Mouse (Mus musculus) T-helper 17 cell (primary cell): ENCODE results near the gene Erlin1.

ENCODE experiments used
- in situ Hi-C, 2 experiments: fragments of 300-600 bp; cut with MboI, MseI; formaldehyde crosslinking; loops; 1 replicate in 1 of 2; 2 replicates in 1 of 2; pipeline ENCODE4 v1.15.1; 2025; ENCODE audit warnings: high pct_unique_total_duplicates in 2 of 2

Gene Erlin1

DNA sequence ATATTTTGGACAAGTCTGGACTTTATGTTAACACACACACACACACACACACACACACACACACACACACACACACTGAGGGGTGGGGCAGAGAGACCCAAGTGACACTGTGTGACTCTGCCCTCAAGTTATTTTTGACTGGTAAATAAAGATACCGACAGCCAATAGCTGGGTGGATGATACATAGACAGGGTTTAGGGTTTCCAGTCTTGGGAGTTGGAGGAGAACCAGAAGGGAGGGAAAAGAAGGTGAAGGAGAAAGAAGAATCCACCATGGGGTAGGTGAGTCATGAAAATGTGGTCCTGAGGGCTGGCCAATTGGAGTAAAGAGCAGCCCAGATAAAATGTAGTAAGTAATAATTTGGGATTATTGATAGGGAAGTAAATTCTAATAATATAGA lies 69.5 kb downstream of the Erlin1 start:
- in situ Hi-C loops = loop anchor here in 1 of 2 experiments (5.0 kb wide), 1 partner anchor 332 kb away; the partner anchor contains the start of gene Scd4

- in situ Hi-C loops = loop anchor here in 1 of 2 experiments (10.0 kb wide), 2 partner anchors 436 to 1496 kb away; no protein-coding TSS in a partner anchor
Measured at GRCm38 (mm10) chr19:43998802-43999527, 70.6 kb downstream of the Erlin1 start.

- in situ Hi-C loops = loop anchor here in 1 of 2 experiments (10.0 kb wide), 2 partner anchors 437 to 1497 kb away; no protein-coding TSS in a partner anchor
Measured at GRCm38 (mm10) chr19:43998101-43998500, 71.5 kb downstream of the Erlin1 start.

GRCm38 (mm10) chr19:43995427-43995826 lies 74.2 kb downstream of the Erlin1 start:
- in situ Hi-C loops = loop anchor here in 1 of 2 experiments (10.0 kb wide), 2 partner anchors 439 to 1499 kb away; no protein-coding TSS in a partner anchor

DNA sequence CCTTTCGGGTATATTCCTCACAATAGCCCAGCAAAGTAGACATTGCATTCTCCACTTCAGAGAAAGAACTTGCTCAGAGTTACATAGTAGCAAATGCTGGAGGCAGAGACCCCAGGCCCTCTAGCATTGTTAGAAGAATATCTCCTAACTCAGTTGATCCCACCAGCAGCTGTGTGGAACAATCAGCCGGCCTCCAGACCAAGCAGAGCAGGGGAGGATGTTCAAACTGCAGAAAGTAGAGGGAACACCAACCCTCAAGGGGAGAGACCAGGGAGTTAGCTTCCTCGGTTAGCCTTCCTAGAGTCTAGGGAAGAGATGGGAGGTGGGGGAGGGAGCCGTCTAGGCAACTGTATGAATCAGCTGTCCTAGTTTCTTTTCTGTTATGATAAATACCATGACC lies 77.1 kb downstream of the Erlin1 start:
- in situ Hi-C loops = loop anchor here in 1 of 2 experiments (10.0 kb wide), 2 partner anchors 442 to 1502 kb away; no protein-coding TSS in a partner anchor

DNA sequence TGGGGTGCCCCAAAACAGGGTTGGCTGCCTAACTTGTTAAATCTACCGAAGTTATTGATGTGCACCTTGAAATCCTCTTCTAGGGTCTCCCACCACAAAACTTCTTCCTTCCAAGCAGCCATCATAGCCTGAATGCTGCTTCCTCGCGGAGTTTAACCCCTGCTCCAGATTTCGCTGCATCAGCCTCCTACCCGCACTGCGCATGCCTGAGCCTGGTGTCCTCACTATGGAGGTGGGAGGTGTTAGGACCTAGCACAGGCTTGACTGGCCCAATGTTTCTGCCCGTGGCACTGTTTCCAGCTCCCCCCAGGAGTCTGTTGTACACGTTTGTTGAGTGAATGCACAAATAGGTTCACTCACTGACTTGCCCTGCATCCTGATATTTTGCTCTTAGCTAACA lies 79.2 kb downstream of the Erlin1 start:
- in situ Hi-C loops = loop anchor here in 1 of 2 experiments (10.0 kb wide), 2 partner anchors 444 to 1504 kb away; no protein-coding TSS in a partner anchor

GRCm38 (mm10) chr19:43986069-43986794 lies 83.4 kb downstream of the Erlin1 start, which contains the start of gene Cpn1:
Cpn1 (minus strand) TSS chr19:43986556.
- in situ Hi-C loops = no loop called here
